Mouse (Mus musculus) liver, embryonic 11.5 days (tissue): Measurements from ENCODE around the gene Pcnx3. TPM values are rescaled to one million over a fixed set of nuclear protein-coding genes. Genes with fewer than 3 reads are reported as not detected.

Source experiments
- ATAC-seq: fragments of 200-750 bp; cut with Nextera tagmentation; replicated peaks from 2 replicates; pipeline ENCODE4 v1.8.0; 2017; ENCODE audit warnings: moderate number of reproducible peaks, mild to moderate bottlenecking, moderate TSS enrichment, moderate library complexity; ENCODE audit not compliant: low FRiP score
- DNase-seq: peaks from one replicate; pipeline ENCODE4 v3.0.0-alpha.2; 2017; ENCODE audit warnings: low spot score
- H3K27ac ChIP-seq: fragments of 300-500 bp; sonication (generic); 2 replicates; pipeline ENCODE4 v1.5.1; 2014; ENCODE audit warnings: mild to moderate bottlenecking, low read depth, low read length, control low read depth
- H3K27me3 ChIP-seq: fragments of 300-500 bp; sonication (generic); replicated peaks from 2 replicates; pipeline ENCODE4 v1.6.1; 2014; ENCODE audit warnings: low read length, mixed read lengths; ENCODE audit not compliant: control insufficient read depth, insufficient read depth
- H3K36me3 ChIP-seq: fragments of 300-500 bp; sonication (generic); 2 replicates; pipeline ENCODE4 v1.6.1; 2014; ENCODE audit warnings: mild to moderate bottlenecking, low read length, moderate library complexity, mixed read lengths; ENCODE audit not compliant: control insufficient read depth, insufficient read depth
- H3K4me1 ChIP-seq: fragments of 300-500 bp; sonication (generic); replicated peaks from 2 replicates; pipeline ENCODE4 v1.6.1; 2014; ENCODE audit warnings: low read length, mixed read lengths; ENCODE audit not compliant: control insufficient read depth, insufficient read depth
- H3K4me2 ChIP-seq: fragments of 300-500 bp; sonication (generic); 2 replicates; pipeline ENCODE4 v1.6.1; 2014; ENCODE audit warnings: mild to moderate bottlenecking, control low read depth, moderate library complexity
- H3K4me3 ChIP-seq: fragments of 300-500 bp; sonication (generic); 2 replicates; pipeline ENCODE4 v1.5.1; 2014; ENCODE audit warnings: low read depth, low read length, control low read depth
- H3K9ac ChIP-seq: fragments of 300-500 bp; sonication (generic); 2 replicates; pipeline ENCODE4 v1.6.1; 2014; ENCODE audit warnings: low read depth, low read length, control low read depth
- H3K9me3 ChIP-seq: fragments of 300-500 bp; sonication (generic); 2 replicates; pipeline ENCODE4 v1.6.1; 2016; ENCODE audit warnings: low read length, inconsistent platforms, mixed read lengths; ENCODE audit not compliant: control insufficient read depth
- WGBS: fragments of 180-500 bp; shearing (Covaris S2); extraction: QIAGEN DNeasy Blood & Tissue Kit; methylation state at CpG from one replicate; pipeline ENCODE4 v1.1.7; 2014; 5-methylcytosine and 5-hydroxymethylcytosine counted together
- polyA plus RNA-seq: library from polyadenylated mRNA; unstranded; fragments of >200 nt; fragmentation: Nextera tagmentation; extraction: Ambion mirVana; gene quantifications from 2 replicates; pipeline ENCODE4 v1.2.1, GENCODE M21; 2014

The Pcnx3 gene
- polyA plus RNA-seq, 1 experiment from 2014 or later: 25.0 TPM

DNA sequence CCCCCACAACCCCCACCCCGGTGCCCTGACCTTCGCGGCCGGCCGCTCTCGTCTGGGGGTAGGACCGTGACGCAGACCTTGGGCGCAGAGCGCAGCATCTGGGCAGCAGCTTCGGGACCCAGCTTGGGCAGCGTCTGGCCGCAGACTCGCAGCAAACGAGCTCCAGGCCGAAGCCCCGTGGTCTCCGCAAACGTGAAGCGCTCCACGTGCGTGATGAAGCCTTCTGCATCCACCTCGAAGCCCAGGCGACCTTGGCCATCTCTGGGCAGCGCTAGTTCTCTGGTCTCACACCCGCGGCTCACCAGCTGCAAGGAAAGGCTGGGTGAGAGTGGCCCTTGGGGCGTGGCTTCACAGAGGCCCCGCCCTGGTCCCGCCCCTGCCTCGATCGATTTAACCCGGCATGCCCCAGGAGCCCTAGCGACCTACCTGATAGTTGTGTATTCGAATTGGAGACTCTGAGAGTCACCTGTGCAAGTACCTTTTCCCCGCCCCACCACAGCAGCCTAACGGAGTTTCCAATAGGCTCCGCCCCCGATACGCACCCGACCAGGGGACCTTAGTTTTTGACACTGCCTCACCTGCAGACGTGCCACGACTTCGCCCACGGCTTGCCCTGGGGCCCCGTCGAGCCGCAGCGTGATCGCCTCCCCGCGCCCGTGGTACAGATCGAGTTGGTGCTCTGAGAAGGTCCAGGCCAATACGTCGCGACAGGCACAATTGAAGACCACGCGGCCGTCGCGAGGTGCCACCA, 34.6 kb downstream of the Pcnx3 start:
- H3K27me3 ChIP-seq: 0 out of 2 replicates have a peak, but pooled peaks cover 3% of the 10 kb centered on the region
- H3K9ac ChIP-seq: 0 out of 2 replicates have a peak overlapping the region, but pooled peaks have one; percentile 18
- ATAC-seq (peak; percentile 48; the same call in 1 of the 2 replicates), DNase-seq (peak; percentile 67)
- H3K4me2 ChIP-seq: peak overlapping the region; percentile 74
- H3K27ac ChIP-seq: peak overlapping the region; percentile 51
- H3K4me1 ChIP-seq: peaks cover 18% of the 10 kb centered on the region
- H3K4me3 ChIP-seq: peak overlapping the region; percentile 47
- no peaks in the 10 kb centered on the region for H3K9me3 ChIP-seq
- peaks cover 34% of the 10 kb centered on the region for H3K36me3 ChIP-seq
- WGBS: 55% methylated on average over 62 of the region's 62 CpGs

DNA sequence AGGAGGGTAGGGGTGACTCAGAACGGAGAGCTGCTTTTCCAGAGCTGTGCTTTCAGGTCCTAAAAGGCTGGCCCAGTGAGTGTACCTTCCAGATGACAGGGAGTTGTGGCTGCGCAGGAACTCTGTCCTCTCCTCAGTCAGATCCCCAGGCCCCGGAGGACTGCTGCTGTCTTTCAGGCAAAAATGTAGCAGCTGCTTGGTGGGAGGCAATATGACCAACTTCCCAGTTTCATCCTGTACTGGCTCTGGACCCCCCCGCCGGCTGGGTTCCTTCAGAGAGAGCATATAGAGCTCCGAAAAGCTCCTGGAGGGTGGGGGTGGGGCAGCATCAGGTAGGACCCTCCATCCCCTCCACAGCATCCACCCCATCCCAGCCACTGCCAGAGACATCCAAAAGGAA, 36.1 kb downstream of the Pcnx3 start:
- no peak overlapping the region for H3K4me3 ChIP-seq
- 86% methylated on average over 6 of the region's 6 CpGs for WGBS
- no peaks in the 10 kb centered on the region for H3K9me3 ChIP-seq
- no peak overlapping the region for H3K27ac ChIP-seq
- H3K4me2 ChIP-seq: no peak overlapping the region
- H3K9ac ChIP-seq: no peak overlapping the region
- H3K4me1 ChIP-seq: peaks cover 31% of the 10 kb centered on the region
- ATAC-seq (no peak), DNase-seq (no peak)
- H3K27me3 ChIP-seq: 0 out of 2 replicates have a peak, but pooled peaks cover 3% of the 10 kb centered on the region
- H3K36me3 ChIP-seq: peaks cover 30% of the 10 kb centered on the region

DNA sequence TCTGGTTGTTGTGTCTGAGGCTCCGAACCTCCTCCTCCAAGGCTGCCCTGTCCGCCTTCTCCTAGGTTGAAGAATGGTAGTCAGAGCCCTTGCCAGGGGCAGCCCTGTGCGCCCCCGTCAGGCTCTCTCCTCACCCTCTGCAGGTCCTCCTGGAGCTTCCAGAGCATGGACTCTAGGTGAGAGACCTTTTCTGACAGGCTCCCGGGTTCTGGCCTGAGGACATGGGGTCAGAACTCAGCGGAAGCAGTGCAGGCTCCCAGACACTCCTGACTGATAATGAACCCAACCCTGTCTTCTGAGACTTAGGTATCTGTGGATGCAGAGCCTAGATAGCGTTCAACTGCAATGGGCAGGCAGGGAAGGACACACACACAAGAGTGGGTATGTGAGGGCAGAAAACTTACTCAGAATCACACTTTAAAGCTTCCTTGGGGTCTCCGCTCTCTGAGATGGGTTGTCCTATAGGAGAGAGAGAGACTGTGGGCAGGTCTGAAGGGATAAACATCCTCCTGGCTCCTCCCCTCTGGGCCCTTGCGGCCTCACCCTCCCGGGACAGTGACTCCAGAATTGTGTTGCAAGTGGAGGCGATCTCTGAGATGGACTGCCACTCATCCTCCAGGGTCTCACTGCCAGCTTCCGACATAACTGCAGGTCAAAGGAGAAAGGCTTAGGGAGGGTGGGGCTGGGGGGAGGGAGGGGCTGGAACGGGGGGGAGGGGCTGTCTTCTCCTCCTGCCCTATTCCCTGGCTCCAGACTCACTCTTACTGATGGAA, 37.0 kb downstream of the Pcnx3 start:
- Histone ChIP-seq H3K27me3 (0 out of 2 replicates have a peak, but pooled peaks cover 3% of the 10 kb centered on the region), H3K4me2 (0 out of 2 replicates have a peak overlapping the region, but pooled peaks have one; percentile 13), H3K27ac (no peak overlapping the region; the same call in 1 of the 2 replicates), H3K4me3 (no peak overlapping the region), H3K4me1 (peaks cover 31% of the 10 kb centered on the region), H3K9me3 (no peaks in the 10 kb centered on the region), H3K36me3 (peaks cover 39% of the 10 kb centered on the region), H3K9ac (0 out of 2 replicates have a peak overlapping the region, but pooled peaks have one; percentile 7)
- no peak for DNase-seq
- peak; percentile 50; the same call in 1 of the 2 replicates for ATAC-seq
- 65% methylated on average over 13 of the region's 13 CpGs for WGBS

DNA sequence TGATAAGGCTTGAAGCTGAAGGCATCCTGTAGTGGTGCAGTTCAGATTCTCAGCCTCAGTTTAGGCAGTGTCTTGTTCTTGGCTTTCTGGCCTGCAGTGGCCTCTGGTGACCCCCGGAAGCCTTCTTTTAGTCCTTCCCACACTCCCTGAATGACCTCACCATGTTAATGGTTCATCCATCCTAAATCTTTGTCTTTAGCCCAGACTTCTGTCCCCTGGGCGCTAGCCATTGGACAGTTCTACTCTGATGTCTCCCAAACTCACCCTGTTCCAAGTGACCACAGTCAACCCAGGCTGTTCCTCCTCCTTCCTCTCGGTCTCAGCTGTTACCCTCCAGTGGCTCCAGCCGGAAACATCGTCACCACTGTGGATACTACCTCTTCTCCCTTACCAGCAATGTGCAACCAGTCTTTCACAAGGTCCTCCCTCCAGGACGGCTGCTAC, 39.4 kb downstream of the Pcnx3 start:
- ATAC-seq: no peak; the same call in 1 of the 2 replicates
- 47% methylated on average over 6 of the region's 6 CpGs for WGBS
- Histone ChIP-seq H3K4me1 (peaks cover 31% of the 10 kb centered on the region), H3K27ac (peak overlapping the region; percentile 75), H3K4me3 (peak overlapping the region; percentile 25), H3K4me2 (peak overlapping the region; percentile 79), H3K9me3 (no peaks in the 10 kb centered on the region), H3K9ac (peak overlapping the region; percentile 39), H3K27me3 (no peaks in the 10 kb centered on the region), H3K36me3 (peaks cover 52% of the 10 kb centered on the region)
- DNase-seq: no peak

DNA sequence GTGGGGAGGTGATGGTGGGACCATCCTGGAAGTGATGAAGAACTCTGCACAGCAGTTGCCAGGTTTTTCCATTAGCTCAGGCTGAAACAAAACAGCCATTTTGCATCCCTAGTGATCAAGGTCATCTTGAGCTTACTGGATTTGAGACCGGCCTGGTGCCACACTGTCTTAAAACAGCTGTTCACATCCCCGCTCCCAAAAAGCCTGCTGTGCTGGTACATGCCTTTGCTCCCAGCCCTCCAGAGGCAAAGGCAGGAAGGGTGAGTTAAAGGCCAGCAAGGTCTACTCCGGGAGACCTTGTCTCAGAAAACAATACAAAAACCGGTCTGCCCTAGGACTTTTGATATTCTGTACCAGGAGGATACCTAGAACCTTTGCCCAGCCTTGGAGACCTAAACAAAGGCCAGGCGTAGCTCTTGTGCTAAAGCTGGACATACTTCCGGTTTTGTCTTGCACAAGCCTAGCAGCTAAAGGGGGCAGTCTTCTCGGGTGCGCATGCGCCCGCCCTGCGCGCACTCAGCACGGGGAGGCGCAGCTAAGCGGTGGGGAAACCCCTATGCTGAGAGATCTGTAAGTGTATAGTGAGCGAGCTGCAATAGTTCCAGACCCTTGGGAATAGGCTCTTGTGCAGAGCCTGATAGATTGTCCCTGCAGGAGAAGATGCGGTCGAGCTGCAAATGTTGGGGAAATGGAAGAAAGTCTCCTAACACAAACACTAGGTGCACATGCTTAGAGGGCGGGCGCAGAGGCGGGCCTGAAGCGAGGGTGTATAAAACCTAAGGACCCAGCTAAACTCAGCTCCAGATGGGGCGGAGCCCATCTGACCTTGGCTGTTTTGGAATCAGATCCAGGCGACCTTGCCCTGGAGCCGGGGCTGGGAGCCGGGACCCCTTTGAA, 40.1 kb downstream of the Pcnx3 start:
- WGBS: 13% methylated on average over 26 of the region's 26 CpGs
- Histone ChIP-seq H3K27me3 (no peaks in the 10 kb centered on the region), H3K36me3 (peaks cover 50% of the 10 kb centered on the region), H3K9me3 (no peaks in the 10 kb centered on the region), H3K4me1 (peaks cover 27% of the 10 kb centered on the region), H3K9ac (peak overlapping the region; percentile 39), H3K27ac (peak overlapping the region; percentile 75), H3K4me2 (peak overlapping the region; percentile 79), H3K4me3 (peak overlapping the region; percentile 25)
- ATAC-seq (peak; percentile 80), DNase-seq (peak; percentile 82)

DNA sequence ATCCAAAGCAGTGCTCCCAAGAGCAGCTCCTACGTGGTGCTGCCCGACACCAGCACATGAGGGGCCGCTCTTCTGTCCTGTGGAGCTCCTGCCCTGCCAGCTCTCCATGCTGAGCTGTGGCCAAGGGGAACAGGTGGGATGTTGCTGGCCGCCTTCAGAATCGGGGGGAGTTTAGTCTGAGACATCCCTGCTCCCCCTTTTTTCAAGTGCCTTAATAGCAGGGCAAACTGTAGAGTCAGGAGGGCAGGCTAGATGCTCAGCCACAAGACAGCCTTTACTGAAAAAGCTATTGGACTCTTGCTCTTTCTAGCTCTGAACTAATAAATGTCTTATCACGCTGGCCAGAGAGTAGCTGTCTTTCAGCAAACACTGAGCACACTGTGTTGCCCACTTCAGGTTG, 40.9 kb downstream of the Pcnx3 start:
- Histone ChIP-seq H3K4me2 (no peak overlapping the region; the same call in 1 of the 2 replicates), H3K27me3 (no peaks in the 10 kb centered on the region), H3K9ac (peak overlapping the region; percentile 39; the same call in 1 of the 2 replicates), H3K9me3 (no peaks in the 10 kb centered on the region), H3K27ac (peak overlapping the region; percentile 75), H3K4me3 (no peak overlapping the region), H3K4me1 (peaks cover 27% of the 10 kb centered on the region), H3K36me3 (peaks cover 54% of the 10 kb centered on the region)
- DNase-seq (no peak), ATAC-seq (no peak)
- 91% methylated on average over 6 of the region's 6 CpGs for WGBS

DNA sequence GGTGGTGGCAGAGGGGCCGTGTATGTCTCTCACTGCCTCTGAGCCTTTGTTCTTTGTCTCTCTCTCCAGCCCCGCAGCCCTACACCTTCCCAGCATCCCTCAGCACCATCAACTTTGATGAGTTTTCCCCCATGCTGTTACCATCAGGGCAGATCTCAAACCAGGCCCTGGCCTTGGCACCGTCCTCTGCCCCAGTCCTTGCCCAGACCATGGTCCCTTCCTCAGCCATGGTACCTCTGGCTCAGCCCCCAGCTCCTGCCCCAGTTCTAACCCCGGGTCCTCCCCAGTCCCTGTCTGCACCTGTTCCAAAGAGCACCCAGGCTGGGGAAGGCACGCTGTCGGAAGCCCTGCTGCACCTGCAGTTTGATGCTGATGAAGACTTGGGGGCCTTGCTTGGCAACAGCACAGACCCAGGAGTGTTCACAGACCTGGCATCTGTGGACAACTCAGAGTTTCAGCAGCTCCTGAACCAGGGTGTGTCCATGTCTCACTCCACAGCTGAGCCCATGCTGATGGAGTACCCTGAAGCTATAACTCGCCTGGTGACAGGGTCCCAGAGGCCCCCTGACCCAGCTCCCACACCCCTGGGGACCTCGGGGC, 41.9 kb downstream of the Pcnx3 start:
- Histone ChIP-seq H3K9me3 (no peaks in the 10 kb centered on the region), H3K4me3 (no peak overlapping the region), H3K27ac (no peak overlapping the region), H3K27me3 (no peaks in the 10 kb centered on the region), H3K4me1 (peaks cover 21% of the 10 kb centered on the region), H3K36me3 (peaks cover 58% of the 10 kb centered on the region), H3K9ac (no peak overlapping the region), H3K4me2 (no peak overlapping the region)
- ATAC-seq (no peak), DNase-seq (no peak)
- 92% methylated on average over 8 of the region's 8 CpGs for WGBS
